Mouse (Mus musculus): ENCODE measurements at regions not wholly inside any gene's neighbourhood (a gene's known extent, or its start where the extent isn't known, plus 50 kb on each side); places are given as distances from the start of the nearest gene placed in this dataset.
A peak's percentile ranks its signal among the peaks of the same experiment; 100 is the strongest.
"Not testable (repeated sequence)": the region's sequence is repeated elsewhere in the genome, so short reads cannot be mapped to it uniquely, and the experiment has no call there.

DNA sequence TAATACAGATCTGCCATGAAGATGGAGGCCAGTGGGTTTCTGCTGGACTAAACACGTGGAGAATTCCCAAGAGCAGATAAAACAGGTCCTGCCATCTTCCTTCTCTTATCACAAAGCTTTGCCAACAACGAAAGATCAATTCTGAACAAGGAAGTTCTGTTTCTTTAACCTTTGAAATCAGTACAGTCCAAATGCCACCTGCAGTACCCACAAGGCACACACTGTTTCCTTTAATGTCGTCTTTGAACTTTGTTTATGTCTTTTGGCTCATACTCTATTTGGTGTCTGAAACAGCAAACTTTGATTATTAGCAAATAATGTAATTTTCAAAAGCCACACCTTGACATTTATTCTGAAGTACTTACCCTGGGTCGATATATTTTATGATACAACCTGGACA is 536.5 kb downstream of the Bckdhb start:
- no peak for DNase-seq (ENCODE audit: low spot score in 2 of 2)

- peak in 1 of 2 experiments; percentile 22 for DNase-seq (ENCODE audit: low spot score in 2 of 2)
These were observed 541.8 kb downstream of the Bckdhb start for GRCm38 (mm10) chr9:84466741-84467140.

- DNase-seq (ENCODE audit: low spot score in 2 of 2) = no peak
These were observed 547.8 kb downstream of the Bckdhb start for GRCm38 (mm10) chr9:84472696-84473095.

GRCm38 (mm10) chr9:84475906-84476305 is 551.0 kb downstream of the Bckdhb start:
- DNase-seq (ENCODE audit: low spot score in 2 of 2) = no peak

- no peak for DNase-seq (ENCODE audit: low spot score in 2 of 2)
These were observed 574.6 kb downstream of the Bckdhb start for GRCm38 (mm10) chr9:84499507-84499906.

- not testable (repeated sequence) for DNase-seq (ENCODE audit: low spot score in 2 of 2)
These were observed 578.0 kb downstream of the Bckdhb start for GRCm38 (mm10) chr9:84502981-84503380.

DNA sequence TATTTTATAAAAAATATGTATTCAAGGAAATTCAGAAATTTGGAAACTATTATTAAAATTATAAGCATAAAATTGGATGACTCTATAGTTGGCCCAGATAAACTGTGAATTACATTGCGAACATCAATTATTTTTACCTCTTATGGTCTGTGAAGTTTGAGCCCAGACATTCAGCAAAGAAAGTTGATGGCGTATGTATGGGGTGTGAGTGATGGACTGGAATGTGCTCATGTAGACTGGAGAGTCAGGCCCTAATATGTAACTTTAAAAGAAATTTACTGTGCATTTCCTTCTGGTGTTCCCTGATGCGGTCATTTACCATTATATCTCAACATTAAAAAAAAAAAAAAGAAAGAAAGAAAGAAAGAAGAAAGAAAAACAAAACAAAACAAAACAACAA is 592.1 kb downstream of the Bckdhb start:
- no peak for DNase-seq (ENCODE audit: low spot score in 2 of 2)

DNA sequence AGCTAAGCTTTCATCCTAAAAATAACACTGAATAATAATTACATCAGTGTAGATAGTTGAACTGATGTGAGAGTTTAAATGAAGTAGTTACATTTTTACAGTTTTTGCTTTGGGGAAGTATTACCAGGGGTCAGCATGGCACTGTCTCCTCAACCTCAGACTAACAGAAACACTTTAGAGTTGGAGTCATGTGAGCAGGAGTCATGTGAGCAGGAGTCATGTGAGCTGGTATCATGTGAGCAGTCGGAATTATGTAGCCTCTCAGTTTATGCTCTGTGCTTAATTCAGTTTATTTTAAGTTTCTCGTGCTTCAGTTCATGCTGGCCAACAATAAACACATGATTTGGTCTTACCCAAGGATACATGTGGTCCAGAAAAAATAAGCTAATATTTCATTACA is 620.5 kb downstream of the Bckdhb start:
- DNase-seq (ENCODE audit: low spot score in 2 of 2) = no peak

- no peak for DNase-seq (ENCODE audit: low spot score in 2 of 2)
These were observed 623.2 kb downstream of the Bckdhb start for GRCm38 (mm10) chr9:84548012-84548660.

- DNase-seq (ENCODE audit: low spot score in 2 of 2) = no peak
These were observed 630.3 kb downstream of the Bckdhb start for GRCm38 (mm10) chr9:84555237-84555636.

DNA sequence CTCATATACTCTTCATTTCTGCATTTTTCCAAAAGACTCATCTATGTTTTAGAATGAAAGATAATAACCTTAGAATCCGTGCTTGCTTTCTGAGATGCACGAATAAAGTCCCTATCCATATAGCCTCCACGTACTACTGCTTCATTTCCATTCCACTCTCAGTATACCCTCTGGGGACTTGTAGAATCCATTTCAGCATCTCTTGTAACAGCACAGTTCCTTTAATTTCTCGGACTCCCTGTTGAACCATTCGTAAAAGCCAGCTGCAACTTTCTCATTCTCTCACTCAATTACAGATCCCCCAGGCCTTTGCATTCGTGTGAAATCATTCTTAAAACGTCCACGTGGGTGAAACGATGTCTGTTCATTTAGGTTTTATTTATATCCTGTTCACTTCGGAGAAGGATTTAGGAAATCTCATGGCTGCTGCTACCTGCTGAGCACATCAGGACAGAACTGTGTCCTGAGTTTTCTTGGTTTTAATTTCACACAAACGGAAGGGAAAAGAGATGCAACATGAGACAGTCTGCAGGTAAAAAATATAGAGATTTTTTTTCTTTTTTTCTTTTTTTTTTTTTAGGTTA is 631.4 kb downstream of the Bckdhb start:
- no peak for DNase-seq (ENCODE audit: low spot score in 2 of 2)

DNA sequence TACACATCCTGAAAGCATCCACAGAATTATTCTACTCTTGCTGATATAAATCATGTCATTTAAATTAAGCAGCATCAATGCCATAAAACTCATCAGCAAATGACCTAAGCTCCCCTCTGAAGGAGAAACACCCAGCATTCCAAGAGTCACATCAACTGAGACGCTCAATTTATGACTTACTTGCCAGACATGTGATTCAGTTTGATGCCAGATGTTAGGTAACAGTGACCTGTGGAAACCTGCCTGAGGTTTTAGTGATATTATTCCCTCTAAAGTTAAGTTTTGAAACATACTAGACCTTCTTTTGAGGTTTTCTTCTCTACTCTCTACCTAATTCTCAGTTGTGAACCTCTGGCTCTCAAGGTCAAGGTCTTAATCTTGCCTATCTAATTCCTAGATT is 633.4 kb downstream of the Bckdhb start:
- DNase-seq (ENCODE audit: low spot score in 2 of 2) = no peak

DNA sequence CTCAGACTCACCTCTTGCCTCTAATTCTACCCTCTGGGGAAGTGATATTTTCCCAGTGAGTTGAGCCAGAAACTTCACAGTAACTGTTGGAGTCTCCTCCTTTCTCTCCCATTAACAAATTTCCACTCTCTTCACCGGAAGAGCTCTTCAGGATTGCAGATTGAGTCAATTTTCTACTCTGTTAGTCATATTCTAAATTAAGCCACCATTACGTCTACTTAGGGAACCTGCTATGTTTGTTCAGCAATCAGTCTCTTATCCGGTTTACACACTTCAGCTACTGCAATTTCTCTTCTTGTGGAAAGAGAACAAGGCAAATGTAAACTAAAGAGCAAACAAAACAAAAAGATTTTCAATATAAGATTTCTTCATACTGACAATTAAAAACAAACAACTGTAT is 644.6 kb downstream of the Bckdhb start:
- DNase-seq (ENCODE audit: low spot score in 2 of 2) = no peak

- no peak for DNase-seq (ENCODE audit: low spot score in 2 of 2)
These were observed 652.8 kb downstream of the Bckdhb start for GRCm38 (mm10) chr9:84577781-84578180.

DNA sequence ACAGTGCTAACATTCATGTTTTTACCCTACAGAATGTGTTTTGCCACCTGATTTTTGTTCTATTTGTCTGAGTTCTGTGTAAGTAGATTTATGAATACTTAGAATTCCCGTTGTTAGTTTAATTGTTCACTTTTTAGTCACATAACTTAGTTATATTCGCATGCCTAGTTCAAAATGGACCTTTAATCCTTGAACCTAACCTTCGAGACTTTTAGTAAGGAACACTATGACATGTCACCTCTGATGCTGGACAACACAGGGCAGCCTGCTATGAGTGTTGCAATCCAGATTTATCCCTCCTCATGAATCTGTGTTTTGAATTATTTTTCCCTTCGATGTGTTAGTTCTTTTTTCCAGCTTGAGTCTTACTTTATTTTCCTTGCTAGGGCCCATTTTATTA is 662.8 kb downstream of the Bckdhb start:
- no peak for DNase-seq (ENCODE audit: low spot score in 2 of 2)

GRCm38 (mm10) chr9:84594724-84595123 is 669.8 kb downstream of the Bckdhb start:
- DNase-seq (ENCODE audit: low spot score in 2 of 2) = no peak
